Mouse (Mus musculus) ES-CJ7 (cell line): Measurements from ENCODE around the gene Flrt1.
A peak's percentile ranks its signal among the peaks of the same experiment; 100 is the strongest.
"Not testable (repeated sequence)": the region's sequence is repeated elsewhere in the genome, so short reads cannot be mapped to it uniquely, and the experiment has no call there.

Source experiments
- DNase-seq: peaks from one replicate; pipeline ENCODE4 v3.0.0; 2011; ENCODE audit warnings: low read depth, low spot score

Flrt1 gene

DNA sequence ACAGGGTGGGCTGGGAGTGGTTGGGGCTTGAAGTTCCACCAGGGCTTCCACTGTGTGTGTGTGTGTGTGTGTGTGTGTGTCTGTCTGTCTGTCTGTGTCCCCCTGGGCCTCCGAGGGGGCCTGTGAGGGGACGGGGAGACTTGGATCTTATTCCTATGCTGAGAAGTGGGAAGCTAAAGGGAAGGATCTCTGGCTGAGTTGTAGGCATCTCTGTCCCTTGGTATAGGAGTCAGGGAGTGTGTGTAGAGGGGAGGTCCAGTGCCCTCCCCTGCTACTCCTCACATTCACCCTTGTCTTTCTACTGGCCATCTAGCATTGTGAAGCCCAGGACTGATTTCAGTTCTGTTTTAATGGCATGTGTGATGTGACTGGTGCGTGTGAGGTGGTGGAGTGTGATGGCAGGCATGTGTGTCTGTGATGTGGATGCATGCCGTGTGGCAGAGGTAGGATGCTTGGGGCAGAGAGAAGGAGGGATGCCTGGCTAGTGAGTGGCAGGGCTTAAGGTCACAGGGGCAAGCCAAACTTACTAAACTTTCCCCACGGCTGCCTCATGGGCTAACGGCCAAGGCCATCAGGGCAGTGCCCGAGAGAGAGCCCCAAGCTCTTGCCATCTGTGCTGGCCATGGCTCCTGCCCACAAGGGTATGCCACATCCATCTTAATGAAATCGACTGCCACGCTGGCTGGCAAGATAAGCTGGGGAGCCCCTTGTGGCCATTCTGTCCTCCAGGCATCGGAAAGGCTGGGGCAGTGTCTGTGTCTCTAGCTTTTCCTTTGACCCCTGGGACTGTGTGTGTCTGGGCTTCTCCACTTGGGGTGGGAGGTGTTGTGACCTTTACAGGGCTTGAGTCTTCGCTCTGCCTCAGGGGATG, 36.6 kb downstream of the Flrt1 start:
- no peak for DNase-seq

DNA sequence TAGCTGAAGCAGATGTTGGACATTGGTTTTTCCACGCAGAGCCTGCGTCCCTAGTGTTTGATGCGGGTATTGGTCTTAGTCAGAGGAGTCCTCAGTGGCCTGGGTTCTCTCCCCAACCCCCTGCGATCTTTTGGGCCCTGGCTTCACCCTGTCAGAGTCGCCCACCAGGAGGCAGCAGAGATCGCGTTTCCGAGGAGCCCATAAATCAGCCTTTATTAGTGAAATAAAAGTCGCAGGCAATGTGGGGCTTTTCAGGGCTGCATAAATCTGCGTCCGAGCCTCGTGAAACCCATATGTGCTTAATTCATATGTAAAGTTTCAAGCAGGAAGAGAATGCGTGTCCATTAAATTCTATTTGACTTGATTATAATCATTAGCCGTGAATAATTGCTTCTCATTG, 37.4 kb downstream of the Flrt1 start:
- DNase-seq, result peak; percentile 81

DNA sequence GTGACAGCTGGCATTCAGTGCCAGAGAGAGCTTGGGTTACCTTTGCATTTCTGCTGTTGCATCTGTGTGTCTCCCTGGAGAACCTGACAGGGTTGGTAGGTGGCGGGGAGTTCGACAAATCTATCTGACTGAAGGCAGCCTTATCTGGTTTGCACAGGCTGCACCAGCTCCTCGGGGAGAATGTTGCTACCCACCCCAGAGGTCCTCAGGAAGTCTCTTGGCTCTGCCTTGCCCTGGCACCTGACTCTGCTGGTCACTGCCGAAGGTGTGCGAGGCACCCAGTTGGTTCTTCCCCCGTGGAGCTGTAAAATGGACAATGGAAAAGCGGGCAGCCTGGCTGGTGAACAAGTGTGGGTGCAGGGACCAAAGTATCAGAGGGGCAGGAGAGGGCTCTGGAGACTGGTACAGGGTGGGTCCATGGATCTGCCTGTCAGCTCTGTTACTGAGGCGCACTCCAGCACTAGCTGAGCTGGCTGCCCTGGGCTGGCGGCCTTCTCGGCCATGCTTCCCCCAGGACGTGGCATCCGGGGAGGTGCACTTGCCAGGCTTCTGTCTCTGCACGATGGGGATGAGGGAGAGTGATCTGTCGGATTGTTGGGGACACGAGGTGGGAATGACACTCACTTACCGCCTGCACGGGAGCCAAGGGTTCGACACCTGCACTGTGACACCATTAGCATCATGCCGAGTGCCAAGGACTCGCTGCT, 38.0 kb downstream of the Flrt1 start:
- no peak for DNase-seq

DNA sequence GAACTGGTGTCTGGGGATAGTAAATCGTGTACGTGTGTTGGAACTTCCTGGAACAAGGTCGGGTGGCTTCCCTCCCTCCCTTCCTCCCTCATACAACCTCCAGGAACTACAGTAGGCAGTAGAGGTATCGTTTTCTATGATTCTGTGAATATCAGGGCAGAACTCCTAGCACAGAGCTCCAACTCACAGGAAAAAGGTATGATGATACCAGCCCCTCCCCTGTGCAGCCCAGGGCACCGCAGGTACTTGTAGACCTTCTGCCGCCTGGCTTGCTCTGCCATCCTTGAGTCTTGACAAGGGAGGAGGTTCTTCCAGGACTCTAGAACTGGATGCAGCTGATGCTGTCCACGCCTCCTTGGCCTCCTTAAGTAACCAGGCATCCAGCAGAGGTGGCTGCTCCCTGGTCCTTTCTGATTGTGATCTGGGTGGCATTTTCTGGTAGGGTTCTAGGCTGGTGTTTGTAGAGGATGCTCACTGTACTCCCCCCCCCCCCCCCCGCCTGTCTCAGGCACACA, 38.6 kb downstream of the Flrt1 start:
- no peak for DNase-seq

- DNase-seq, result peak; percentile 79
Measured at GRCm38 (mm10) chr19:7066034-7066827, 39.3 kb downstream of the Flrt1 start.

GRCm38 (mm10) chr19:7064571-7064970, 41.0 kb downstream of the Flrt1 start:
- peak; percentile 83 for DNase-seq

- DNase-seq, result no peak
Measured at GRCm38 (mm10) chr19:7062916-7063315, 42.6 kb downstream of the Flrt1 start.

DNA sequence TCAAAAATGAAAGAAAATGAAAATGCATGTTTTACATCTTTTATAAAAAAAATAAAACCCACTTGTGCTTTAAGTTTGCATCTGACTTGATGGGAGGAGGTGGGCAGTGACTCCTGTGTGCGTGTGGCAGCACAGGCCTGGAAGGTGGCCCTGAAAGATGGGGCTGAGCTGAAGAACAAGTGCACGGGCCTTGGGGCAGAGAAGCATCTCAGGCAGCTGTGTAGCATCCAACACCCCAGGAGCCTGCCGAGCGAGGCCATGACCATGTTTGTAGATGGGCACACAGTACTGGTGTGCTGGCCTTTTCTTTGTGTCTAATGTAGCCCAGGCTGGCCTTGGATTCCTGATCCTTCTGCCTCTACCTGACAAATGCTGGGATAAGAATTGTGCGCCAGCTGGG, 43.4 kb downstream of the Flrt1 start:
- no peak for DNase-seq

GRCm38 (mm10) chr19:7058541-7058940, 47.0 kb downstream of the Flrt1 start:
- no peak for DNase-seq

GRCm38 (mm10) chr19:7057722-7058207, 47.8 kb downstream of the Flrt1 start:
- peak; percentile 97 for DNase-seq

GRCm38 (mm10) chr19:7057126-7057721, 48.3 kb downstream of the Flrt1 start:
- peak; percentile 18 for DNase-seq

GRCm38 (mm10) chr19:7056248-7057087, 49.1 kb downstream of the Flrt1 start, which contains the start of gene Macrod1:
Gene Macrod1, plus strand, starts transcription at chr19:7056810.
- peak; percentile 81 for DNase-seq

DNA sequence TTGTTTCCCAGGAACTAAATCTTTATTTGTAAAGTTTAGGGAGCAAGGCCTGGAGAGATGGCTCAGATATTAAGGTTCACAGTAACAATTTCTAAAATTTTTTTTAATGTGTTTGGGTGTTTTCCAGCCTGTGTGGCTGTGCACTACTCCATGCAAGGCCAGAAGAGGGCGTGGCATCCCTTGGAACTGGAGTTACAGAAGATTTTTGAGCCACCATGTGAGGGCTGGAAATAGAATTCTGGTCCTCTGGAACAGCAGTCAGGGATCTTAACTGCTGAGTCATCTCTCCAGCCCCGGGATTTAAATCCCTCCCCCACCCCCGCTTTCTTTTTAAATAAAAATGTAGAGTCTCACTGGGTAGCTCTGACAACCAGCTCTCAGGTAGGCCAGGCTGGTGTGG, 50.4 kb downstream of the Flrt1 start:
- peak; percentile 71 for DNase-seq

DNA sequence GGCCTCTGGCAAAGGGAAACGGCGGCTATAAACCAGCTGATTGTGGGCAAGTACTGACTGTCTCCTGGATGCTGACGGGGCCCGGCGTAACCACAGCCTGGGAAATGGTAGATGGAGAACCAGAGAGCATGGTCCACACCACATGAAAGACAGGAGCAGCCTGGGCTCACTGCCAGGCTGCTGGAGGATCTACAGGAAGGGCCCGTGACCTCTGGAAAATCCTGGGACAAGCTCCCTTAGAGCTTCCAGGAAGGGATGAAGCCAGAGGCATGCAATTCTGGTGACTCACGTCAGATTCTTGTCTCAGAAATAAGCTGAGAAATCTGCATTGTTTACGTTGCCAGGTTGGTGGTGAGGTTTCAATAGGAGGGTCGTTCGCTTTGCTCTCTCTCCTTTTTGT, 50.8 kb downstream of the Flrt1 start:
- DNase-seq, result no peak

DNA sequence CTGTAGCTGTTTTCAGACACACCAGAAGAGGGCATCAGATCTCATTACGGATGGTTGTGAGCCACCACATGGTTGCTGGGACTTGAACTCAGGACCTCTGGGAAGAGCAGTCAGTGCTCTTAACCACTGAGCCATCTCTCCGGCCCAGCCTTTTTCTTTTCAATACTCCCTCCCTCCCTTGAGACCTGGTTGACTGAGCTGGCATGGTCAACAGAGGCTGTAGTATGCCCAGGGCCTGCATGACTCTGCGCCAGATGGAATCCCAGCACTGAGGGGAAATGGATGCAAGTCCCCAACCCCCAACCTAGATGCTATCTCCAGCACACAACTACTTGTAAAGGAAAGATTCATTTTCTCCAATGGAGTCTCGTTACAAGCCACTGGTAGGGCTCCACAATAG, 52.1 kb downstream of the Flrt1 start:
- not testable (repeated sequence) for DNase-seq

DNA sequence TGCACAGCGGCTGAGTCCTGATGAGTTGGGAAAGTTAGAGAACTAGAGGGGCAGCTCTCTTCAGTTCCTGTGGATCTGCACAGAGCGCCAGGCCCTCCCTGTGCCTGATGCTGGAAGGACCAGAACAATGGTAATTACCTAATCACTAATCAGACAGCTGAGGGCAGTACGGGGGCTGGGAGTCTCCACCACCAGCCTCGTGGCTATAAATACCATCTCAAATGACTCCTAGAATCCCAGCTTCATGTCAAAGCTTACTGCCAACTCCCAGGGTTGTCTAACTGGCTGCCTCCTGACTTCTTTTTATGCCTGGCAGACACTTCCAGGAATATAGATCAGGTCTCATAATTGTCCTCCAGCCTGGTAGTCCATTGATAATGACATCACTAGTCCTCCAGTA, 60.8 kb downstream of the Flrt1 start:
- DNase-seq, result no peak

GRCm38 (mm10) chr19:7044279-7044678, 61.2 kb downstream of the Flrt1 start:
- DNase-seq, result no peak
